Mouse (Mus musculus): ENCODE results near the gene Krtap9-3.

Gene Krtap9-3

DNA sequence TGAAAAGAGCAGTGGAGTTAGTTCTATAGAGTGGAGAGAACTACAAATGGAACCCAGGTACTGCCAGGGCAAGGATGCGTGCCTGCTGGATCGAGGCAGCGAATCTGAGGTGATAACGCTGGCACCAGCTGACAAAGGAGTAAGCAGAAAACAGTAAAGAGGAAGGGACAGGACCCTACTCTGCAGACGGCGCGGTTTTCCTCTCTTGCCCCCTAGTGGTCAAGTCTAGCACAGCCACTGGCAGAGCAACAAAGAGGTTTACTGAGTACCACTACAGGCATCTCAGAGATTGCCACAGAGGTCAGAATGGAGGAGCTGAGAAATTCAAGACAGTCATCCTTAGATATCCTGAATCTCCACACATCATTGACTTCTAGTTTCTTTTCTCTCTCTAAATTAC is 23.8 kb downstream of the Krtap9-3 start:
- POLR2A ChIA-PET, result interaction anchor here in 1 of 4 experiments (0.7 kb wide), 1 partner anchor 648 kb away, joined by 4 read pairs; no protein-coding TSS in a partner anchor
- CTCF ChIA-PET, result interaction anchor here (0.5 to 1.4 kb wide), 19 partner anchors 8 to 615 kb away, joined by 3 to 9 read pairs (median 4); partner anchors contain the start of genes Krtap9-3 (in 2 of the 4), Gm11938 (in 1 of the 4), Krtap1-3 (in 1 of the 4) and Krtap1-4 (in 1 of the 4)

DNA sequence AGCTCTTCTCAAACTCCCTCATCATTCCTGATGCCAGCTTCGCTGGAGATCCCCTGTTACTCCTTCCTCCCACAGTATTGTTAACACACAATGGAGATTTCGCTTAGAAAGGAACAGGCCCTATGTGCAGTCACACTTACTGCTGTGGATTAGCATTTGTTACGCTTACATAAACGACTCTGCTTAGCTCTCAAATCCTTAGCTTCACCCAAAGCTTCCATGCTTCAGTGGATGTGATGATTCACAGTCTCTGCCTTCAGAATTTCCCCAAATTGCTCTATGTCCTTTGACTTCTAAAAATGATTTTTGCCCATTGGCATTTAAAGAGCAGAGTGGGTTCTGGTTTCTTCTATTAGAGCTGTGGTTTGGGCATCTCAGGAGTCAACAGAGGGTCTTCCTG is 24.7 kb downstream of the Krtap9-3 start:
- ChIA-PET POLR2A (no interaction called here), CTCF (interaction anchor here in 1 of 4 experiments (0.7 to 1.0 kb wide), 2 partner anchors 109 to 182 kb away, joined by 6 to 7 read pairs; no protein-coding TSS in a partner anchor)

- POLR2A ChIA-PET, result no interaction called here
- CTCF ChIA-PET, result interaction anchor here in 1 of 4 experiments (1.2 kb wide), 1 partner anchor 8 kb away, joined by 5 read pairs; no protein-coding TSS in a partner anchor
These were observed 31.4 kb downstream of the Krtap9-3 start, which contains the start of gene Krtap3-1 for GRCm38 (mm10) chr11:99566530-99566929. TSS of gene Krtap3-1 (minus strand) at chr11:99566630.

- ChIA-PET CTCF (interaction anchor here in 1 of 4 experiments (0.5 kb wide), 1 partner anchor 51 kb away, joined by 5 read pairs; no protein-coding TSS in a partner anchor), POLR2A (no interaction called here)
These were observed 35.3 kb downstream of the Krtap9-3 start for GRCm38 (mm10) chr11:99562580-99562979.

DNA sequence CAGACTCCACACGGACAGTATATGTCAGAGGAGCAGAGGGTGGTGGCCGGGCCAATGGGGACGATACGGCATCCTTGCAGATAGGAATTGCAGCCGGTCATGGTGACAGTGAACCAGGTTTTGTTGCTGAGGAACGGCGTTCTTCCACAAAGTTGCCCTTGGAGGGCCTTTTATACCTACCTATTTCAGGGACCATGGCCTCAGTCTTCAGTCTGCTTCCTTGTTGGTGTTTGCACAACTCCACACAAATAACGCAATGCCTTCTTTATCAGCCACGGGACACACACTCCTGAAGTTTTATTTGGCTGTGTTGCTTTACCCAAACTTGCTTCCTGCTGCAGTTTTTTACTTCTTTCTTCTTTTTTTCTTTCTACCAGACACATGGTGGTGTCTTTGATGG is 38.5 kb downstream of the Krtap9-3 start, which contains the start of gene Gm11939:
TSS of gene Gm11939 (minus strand) at position 101 of the 400 bp plus-strand sequence.
- POLR2A ChIA-PET, result no interaction called here

DNA sequence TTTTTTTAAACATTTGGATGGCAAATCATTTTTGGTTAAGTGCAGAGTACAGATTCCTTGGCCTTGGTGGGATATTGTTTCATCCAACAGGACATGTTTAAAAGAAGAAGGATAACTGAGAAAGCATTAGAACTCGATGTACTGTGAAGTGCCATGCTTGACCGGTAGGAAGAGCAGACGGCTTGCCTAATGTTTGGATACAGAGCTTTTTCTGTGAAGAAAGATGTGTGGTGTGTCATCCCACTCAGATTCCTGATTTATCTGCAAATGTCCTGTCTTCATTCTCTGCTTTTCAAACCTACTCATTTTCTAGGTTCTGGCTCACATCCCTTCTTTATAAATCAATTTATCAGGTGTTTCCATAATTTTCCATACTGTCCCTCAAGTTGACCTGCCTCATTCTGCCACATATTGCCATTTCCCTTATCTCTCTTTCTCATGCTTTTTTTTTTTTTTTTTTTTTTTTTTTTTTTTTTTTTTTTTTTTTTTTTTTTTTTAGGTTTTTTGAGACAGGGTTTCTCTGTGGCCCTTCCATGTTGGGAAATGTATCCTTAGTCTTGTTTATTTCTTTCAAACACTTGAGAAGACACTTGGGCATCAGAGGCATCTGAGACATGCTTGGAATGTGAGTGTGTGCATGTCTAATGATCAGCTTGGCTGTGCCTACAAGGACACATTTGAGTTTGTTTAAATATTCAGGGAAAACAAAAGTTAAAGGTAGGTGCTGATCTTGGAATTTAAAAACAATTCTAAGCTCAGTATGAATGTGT is 39.7 kb downstream of the Krtap9-3 start:
- ChIA-PET CTCF (interaction anchor here in 2 of 4 experiments (0.6 to 0.7 kb wide), 2 partner anchors 15 to 16 kb away, joined by 3 to 6 read pairs; no protein-coding TSS in a partner anchor), POLR2A (interaction anchor here (0.5 to 0.8 kb wide), 4 partner anchors 17 to 762 kb away, joined by 3 read pairs; no protein-coding TSS in a partner anchor)

More for the DNA sequence above, 38.5 kb downstream of the Krtap9-3 start, which contains the start of gene Gm11939:
- CTCF ChIA-PET, result no interaction called here

GRCm38 (mm10) chr11:99556753-99557152 is 41.2 kb downstream of the Krtap9-3 start, which contains the start of gene Krtap3-2:
TSS of gene Krtap3-2 (minus strand) at chr11:99556853.
- ChIA-PET POLR2A (no interaction called here), CTCF (interaction anchor here in 1 of 4 experiments (0.7 kb wide), 1 partner anchor 1627 kb away, joined by 3 read pairs; no protein-coding TSS in a partner anchor)

GRCm38 (mm10) chr11:99556195-99556594 is 41.7 kb downstream of the Krtap9-3 start:
- CTCF ChIA-PET, result no interaction called here
- POLR2A ChIA-PET, result no interaction called here

DNA sequence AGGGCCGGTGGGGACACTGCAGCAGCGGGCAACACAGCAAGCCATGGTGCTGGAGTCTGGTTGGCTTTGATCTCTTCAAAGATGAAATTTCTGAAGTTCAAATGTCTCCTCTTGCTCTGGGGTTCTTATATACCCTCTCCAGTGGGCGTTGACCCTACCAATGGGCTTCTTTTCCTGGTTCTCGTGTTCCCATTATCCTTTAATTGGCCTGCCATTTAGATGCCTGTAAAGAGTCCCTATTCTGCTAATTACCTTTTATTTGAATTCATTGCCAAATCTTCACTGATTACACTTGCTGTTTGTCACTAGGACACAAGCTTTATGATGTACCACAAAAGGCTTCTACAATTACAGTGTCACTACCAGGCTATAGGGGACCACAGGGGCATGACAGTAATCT is 47.1 kb downstream of the Krtap9-3 start, which contains the start of gene Krtap3-3:
TSS of gene Krtap3-3 (minus strand) at position 101 of the 400 bp plus-strand sequence.
- CTCF ChIA-PET, result no interaction called here
- POLR2A ChIA-PET, result no interaction called here

GRCm38 (mm10) chr11:99547892-99548291 is 50.0 kb downstream of the Krtap9-3 start:
- ChIA-PET POLR2A (interaction anchor here in 1 of 4 experiments (1.1 kb wide), 1 partner anchor 8 kb away, joined by 4 read pairs; no protein-coding TSS in a partner anchor), CTCF (interaction anchor here in 1 of 4 experiments (0.9 kb wide), 1 partner anchor 621 kb away, joined by 3 read pairs; no protein-coding TSS in a partner anchor)

Data from embryonic stem cell, embryonic (primary cell).